Mouse (Mus musculus) liver, postnatal 0 days (tissue): ENCODE measurements around the gene Myh7b. TPM values are rescaled to one million over a fixed set of nuclear protein-coding genes. Genes with fewer than 3 reads are reported as not detected.

Experiments
- ATAC-seq: fragments of 200-750 bp; cut with Nextera tagmentation; 2 replicates; pipeline ENCODE4 v1.8.0; 2017; ENCODE audit warnings: mild to moderate bottlenecking, moderate library complexity
- DNase-seq: peaks from one replicate; pipeline ENCODE4 v3.0.0-alpha.2; 2016
- H3K27ac ChIP-seq: fragments of 300-500 bp; sonication (generic); 2 replicates; pipeline ENCODE4 v1.5.1; 2014; ENCODE audit warnings: antibody characterized with exemption, moderate library complexity, mild to moderate bottlenecking, low read depth
- H3K27me3 ChIP-seq: fragments of 300-500 bp; sonication (generic); 2 replicates; pipeline ENCODE4 v1.6.1; 2014; ENCODE audit warnings: low read length, control low read depth, mixed read lengths; ENCODE audit not compliant: insufficient read depth
- H3K36me3 ChIP-seq: fragments of 300-500 bp; sonication (generic); replicated peaks from 2 replicates; pipeline ENCODE4 v1.6.1; 2014; ENCODE audit warnings: mild to moderate bottlenecking, control low read depth, low read length, moderate library complexity, mixed read lengths; ENCODE audit not compliant: insufficient read depth
- H3K4me1 ChIP-seq: fragments of 300-500 bp; sonication (generic); 2 replicates; pipeline ENCODE4 v1.6.1; 2014; ENCODE audit warnings: antibody characterized with exemption, mild to moderate bottlenecking, control low read depth; ENCODE audit not compliant: insufficient read depth
- H3K4me2 ChIP-seq: fragments of 300-500 bp; sonication (generic); 2 replicates; pipeline ENCODE4 v1.6.1; 2014; ENCODE audit warnings: low read depth, mild to moderate bottlenecking, low read length, moderate library complexity, mixed read lengths
- H3K4me3 ChIP-seq: fragments of 300-500 bp; sonication (generic); 2 replicates; pipeline ENCODE4 v1.5.1; 2014; ENCODE audit warnings: low read depth, low read length
- H3K9ac ChIP-seq: fragments of 300-500 bp; sonication (generic); replicated peaks from 2 replicates; pipeline ENCODE4 v1.6.1; 2014; ENCODE audit warnings: mild to moderate bottlenecking, moderate library complexity
- H3K9me3 ChIP-seq: fragments of 300-500 bp; sonication (generic); 2 replicates; pipeline ENCODE4 v1.6.1; 2016; ENCODE audit warnings: mild to moderate bottlenecking, control low read depth, low read length, mixed read lengths
- CTCF ChIP-seq: sonication (generic); IDR thresholded peaks from 2 replicates; pipeline ENCODE4 v1.5.1; 2016; ENCODE audit warnings: antibody characterized with exemption, low read depth
- EP300 ChIP-seq: IDR thresholded peaks from 2 replicates; pipeline ENCODE4 v1.6.1; 2016; ENCODE audit warnings: antibody characterized with exemption, low read depth, mild to moderate bottlenecking
- WGBS: fragments of 180-500 bp; shearing (Covaris S2); extraction: QIAGEN DNeasy Blood & Tissue Kit; methylation state at CpG from one replicate; pipeline ENCODE4 v1.1.7; 2014; ENCODE audit not compliant: insufficient replicate concordance; 5-methylcytosine and 5-hydroxymethylcytosine counted together
- polyA plus RNA-seq: library from polyadenylated mRNA; unstranded; fragments of >200 nt; fragmentation: Nextera tagmentation; extraction: Ambion mirVana; gene quantifications from 2 replicates; pipeline ENCODE4 v1.2.1, GENCODE M21; 2015

Gene Myh7b
- polyA plus RNA-seq, 1 experiment from 2014 or later = 0.38 TPM

- Histone ChIP-seq H3K27ac (0 out of 2 replicates have a peak overlapping the region, but pooled peaks have one; percentile 3), H3K4me2 (no peak overlapping the region), H3K4me1 (peaks cover 27% of the 10 kb centered on the region), H3K4me3 (no peak overlapping the region), H3K9me3 (no peaks in the 10 kb centered on the region), H3K27me3 (no peaks in the 10 kb centered on the region), H3K9ac (no peak overlapping the region), H3K36me3 (peaks cover 67% of the 10 kb centered on the region)
- DNase-seq (peak; percentile 46), ATAC-seq (peak; percentile 60)
- 65% methylated on average over 18 of the region's 18 CpGs for WGBS
- TF ChIP-seq EP300 (no peak), CTCF (no peak)
Measured at GRCm38 (mm10) chr2:155641540-155642472, 30.8 kb downstream of the Myh7b start.

GRCm38 (mm10) chr2:155645746-155646145, 34.7 kb downstream of the Myh7b start:
- Histone ChIP-seq H3K9ac (no peak overlapping the region), H3K4me2 (no peak overlapping the region), H3K36me3 (peaks cover 74% of the 10 kb centered on the region), H3K27me3 (no peaks in the 10 kb centered on the region), H3K4me1 (peaks cover 11% of the 10 kb centered on the region), H3K4me3 (no peak overlapping the region), H3K9me3 (no peaks in the 10 kb centered on the region), H3K27ac (no peak overlapping the region)
- ATAC-seq (no peak), DNase-seq (no peak)
- WGBS = 91% methylated on average over 7 of the region's 7 CpGs
- TF ChIP-seq CTCF (no peak), EP300 (no peak)

- WGBS = 92% methylated on average over 5 of the region's 5 CpGs
- Histone ChIP-seq H3K27me3 (no peaks in the 10 kb centered on the region), H3K27ac (no peak overlapping the region), H3K9ac (no peak overlapping the region), H3K9me3 (no peaks in the 10 kb centered on the region), H3K4me3 (no peak overlapping the region), H3K4me2 (no peak overlapping the region), H3K36me3 (peaks cover 79% of the 10 kb centered on the region), H3K4me1 (no peaks in the 10 kb centered on the region)
- DNase-seq (no peak), ATAC-seq (no peak)
- TF ChIP-seq EP300 (no peak), CTCF (no peak)
Measured at GRCm38 (mm10) chr2:155652618-155653017, 41.6 kb downstream of the Myh7b start.

GRCm38 (mm10) chr2:155655759-155656372, 44.9 kb downstream of the Myh7b start:
- Histone ChIP-seq H3K9ac (no peak overlapping the region), H3K4me2 (no peak overlapping the region)
- WGBS = 88% methylated on average over 6 of the region's 6 CpGs

GRCm38 (mm10) chr2:155662390-155662789, 51.4 kb downstream of the Myh7b start:
- 87% methylated on average over 5 of the region's 5 CpGs for WGBS
- DNase-seq = no peak
- Histone ChIP-seq H3K9me3 (no peaks in the 10 kb centered on the region), H3K9ac (no peak overlapping the region), H3K4me2 (no peak overlapping the region), H3K27me3 (no peaks in the 10 kb centered on the region), H3K4me1 (no peaks in the 10 kb centered on the region), H3K36me3 (peaks cover 52% of the 10 kb centered on the region), H3K27ac (no peak overlapping the region), H3K4me3 (no peak overlapping the region)
- ATAC-seq = no peak
- TF ChIP-seq CTCF (no peak), EP300 (no peak)

More at GRCm38 (mm10) chr2:155655759-155656372, 44.9 kb downstream of the Myh7b start:
- Histone ChIP-seq H3K36me3 (peaks cover 72% of the 10 kb centered on the region), H3K9me3 (no peaks in the 10 kb centered on the region), H3K27ac (no peak overlapping the region), H3K27me3 (no peaks in the 10 kb centered on the region), H3K4me1 (no peaks in the 10 kb centered on the region), H3K4me3 (no peak overlapping the region)
- TF ChIP-seq EP300 (no peak), CTCF (no peak)
- ATAC-seq (no peak), DNase-seq (no peak)

GRCm38 (mm10) chr2:155663097-155663496, 52.1 kb downstream of the Myh7b start:
- no peak overlapping the region for H3K9ac ChIP-seq
- H3K27me3 ChIP-seq = no peaks in the 10 kb centered on the region
- no peak overlapping the region for H3K4me2 ChIP-seq
- H3K4me1 ChIP-seq = no peaks in the 10 kb centered on the region
- ATAC-seq (no peak), DNase-seq (peak; percentile 51)
- no peak for TF ChIP-seq EP300
- peak; percentile 73 for TF ChIP-seq CTCF
- 37% methylated on average over 5 of the region's 5 CpGs for WGBS
- no peak overlapping the region for H3K27ac ChIP-seq
- no peaks in the 10 kb centered on the region for H3K9me3 ChIP-seq
- H3K4me3 ChIP-seq = no peak overlapping the region
- H3K36me3 ChIP-seq = peaks cover 51% of the 10 kb centered on the region
